Mouse (Mus musculus) forebrain, postnatal 0 days (tissue): ENCODE results near the gene Med21. TPM values are rescaled to one million over a fixed set of nuclear protein-coding genes. Genes with fewer than 3 reads are reported as not detected.

Experiments used
- ATAC-seq: fragments of 200-750 bp; cut with Nextera tagmentation; 2 replicates; pipeline ENCODE4 v1.8.0; 2017; ENCODE audit warnings: mild to moderate bottlenecking, moderate library complexity
- DNase-seq: peaks from one replicate; pipeline ENCODE4 v3.0.0-alpha.2; 2015
- H3K27ac ChIP-seq: fragments of 300-500 bp; sonication (generic); 2 replicates; pipeline ENCODE4 v1.5.1; 2014; ENCODE audit warnings: low read depth, mild to moderate bottlenecking, antibody characterized with exemption, low read length, moderate library complexity, mixed read lengths
- H3K27me3 ChIP-seq: fragments of 300-500 bp; sonication (generic); 2 replicates; pipeline ENCODE4 v1.6.1; 2014; ENCODE audit warnings: mild to moderate bottlenecking, low read length, mixed read lengths; ENCODE audit not compliant: insufficient read depth
- H3K36me3 ChIP-seq: fragments of 300-500 bp; sonication (generic); 2 replicates; pipeline ENCODE4 v1.6.1; 2014; ENCODE audit warnings: mild to moderate bottlenecking, moderate library complexity; ENCODE audit not compliant: insufficient read depth
- H3K4me1 ChIP-seq: fragments of 300-500 bp; sonication (generic); 2 replicates; pipeline ENCODE4 v1.6.1; 2014; ENCODE audit warnings: antibody characterized with exemption; ENCODE audit not compliant: insufficient read depth
- H3K4me2 ChIP-seq: fragments of 300-500 bp; sonication (generic); 2 replicates; pipeline ENCODE4 v1.6.1; 2014; ENCODE audit warnings: low read depth, mild to moderate bottlenecking, moderate library complexity
- H3K4me3 ChIP-seq: fragments of 300-500 bp; sonication (generic); 2 replicates; pipeline ENCODE4 v1.5.1; 2014; ENCODE audit warnings: low read depth, low read length, mixed read lengths
- H3K9ac ChIP-seq: fragments of 300-500 bp; sonication (generic); 2 replicates; pipeline ENCODE4 v1.6.1; 2014; ENCODE audit warnings: mild to moderate bottlenecking
- H3K9me3 ChIP-seq: fragments of 300-500 bp; sonication (generic); 2 replicates; pipeline ENCODE4 v1.6.1; 2016; ENCODE audit warnings: low read length
- CTCF ChIP-seq: sonication (generic); IDR thresholded peaks from 2 replicates; pipeline ENCODE4 v1.5.1; 2016; ENCODE audit warnings: antibody characterized with exemption, control low read depth, low read depth
- WGBS: fragments of 180-500 bp; shearing (Covaris S2); extraction: QIAGEN DNeasy Blood & Tissue Kit; methylation state at CpG from one replicate; pipeline ENCODE4 v1.1.7; 2014; 5-methylcytosine and 5-hydroxymethylcytosine counted together
- polyA plus RNA-seq: library from polyadenylated mRNA; unstranded; fragments of >200 nt; fragmentation: Nextera tagmentation; extraction: Ambion mirVana; gene quantifications from 2 replicates; pipeline ENCODE4 v1.2.1, GENCODE M21; 2015
- total RNA-seq: library from RNA; depleted of rRNA; stranded (reverse); fragments of >200 nt; gene quantifications from 2 replicates; pipeline ENCODE4 v1.2.3, GENCODE M21; 2014

Med21 gene
- total and polyA plus RNA-seq, 2 experiments from 2014 or later = 65.2 to 112 TPM

GRCm38 (mm10) chr6:146670956-146671855, 28.9 kb downstream of the Med21 start:
- Histone ChIP-seq H3K4me2 (no peak overlapping the region), H3K27me3 (no peaks in the 10 kb centered on the region), H3K9ac (no peak overlapping the region), H3K4me1 (no peaks in the 10 kb centered on the region), H3K36me3 (no peaks in the 10 kb centered on the region), H3K9me3 (no peaks in the 10 kb centered on the region), H3K4me3 (no peak overlapping the region), H3K27ac (no peak overlapping the region)
- no peak for DNase-seq
- WGBS = 87% methylated on average over 15 of the region's 15 CpGs
- no peak for TF ChIP-seq CTCF
- ATAC-seq = no peak

DNA sequence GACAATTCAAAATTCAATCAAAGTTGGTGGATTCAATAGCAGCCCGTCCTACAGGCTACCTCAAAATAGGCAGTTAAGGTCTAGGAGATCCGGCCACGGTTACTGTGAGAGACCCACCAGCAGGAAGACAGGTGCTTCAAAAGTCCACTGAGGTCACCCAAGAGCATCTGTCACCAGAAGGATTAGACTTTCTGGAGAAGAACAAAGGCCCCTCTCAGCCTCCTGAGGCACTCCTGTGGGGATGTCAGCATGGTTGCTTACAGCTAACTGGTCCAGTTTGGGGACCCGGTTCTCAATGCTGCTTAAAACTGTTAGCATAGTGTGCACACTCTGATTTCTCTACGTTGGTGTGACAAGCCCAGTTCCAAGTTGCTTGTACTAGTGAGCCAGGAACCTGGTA, 29.8 kb downstream of the Med21 start:
- H3K36me3 ChIP-seq = no peaks in the 10 kb centered on the region
- no peak for DNase-seq
- H3K4me2 ChIP-seq = no peak overlapping the region
- no peak for ATAC-seq
- H3K9me3 ChIP-seq = no peaks in the 10 kb centered on the region
- TF ChIP-seq CTCF = no peak
- H3K4me1 ChIP-seq = no peaks in the 10 kb centered on the region
- H3K27me3 ChIP-seq = no peaks in the 10 kb centered on the region
- no peak overlapping the region for H3K4me3 ChIP-seq
- 47% methylated on average over 5 of the region's 5 CpGs for WGBS
- no peak overlapping the region for H3K27ac ChIP-seq
- no peak overlapping the region for H3K9ac ChIP-seq

GRCm38 (mm10) chr6:146673696-146674095, 31.3 kb downstream of the Med21 start:
- no peaks in the 10 kb centered on the region for H3K36me3 ChIP-seq
- no peaks in the 10 kb centered on the region for H3K27me3 ChIP-seq
- 81% methylated on average over 4 of the region's 4 CpGs for WGBS
- no peak overlapping the region for H3K9ac ChIP-seq
- TF ChIP-seq CTCF = no peak
- H3K4me2 ChIP-seq = no peak overlapping the region
- no peaks in the 10 kb centered on the region for H3K9me3 ChIP-seq
- no peak overlapping the region for H3K4me3 ChIP-seq
- DNase-seq = no peak
- H3K27ac ChIP-seq = no peak overlapping the region
- ATAC-seq = no peak
- H3K4me1 ChIP-seq = no peaks in the 10 kb centered on the region

GRCm38 (mm10) chr6:146674420-146674819, 32.1 kb downstream of the Med21 start:
- H3K36me3 ChIP-seq = no peaks in the 10 kb centered on the region
- DNase-seq = no peak
- no peak overlapping the region for H3K27ac ChIP-seq
- ATAC-seq = no peak
- H3K9ac ChIP-seq = no peak overlapping the region
- 85% methylated on average over 8 of the region's 8 CpGs for WGBS
- H3K27me3 ChIP-seq = no peaks in the 10 kb centered on the region
- no peak overlapping the region for H3K4me3 ChIP-seq
- no peak for TF ChIP-seq CTCF
- no peaks in the 10 kb centered on the region for H3K9me3 ChIP-seq
- H3K4me1 ChIP-seq = no peaks in the 10 kb centered on the region
- no peak overlapping the region for H3K4me2 ChIP-seq

- TF ChIP-seq CTCF = no peak
- Histone ChIP-seq H3K27ac (no peak overlapping the region), H3K9me3 (no peaks in the 10 kb centered on the region), H3K4me3 (no peak overlapping the region), H3K9ac (no peak overlapping the region), H3K4me1 (no peaks in the 10 kb centered on the region), H3K27me3 (no peaks in the 10 kb centered on the region), H3K4me2 (no peak overlapping the region), H3K36me3 (no peaks in the 10 kb centered on the region)
- DNase-seq (no peak), ATAC-seq (no peak)
- WGBS = 75% methylated on average over 4 of the region's 4 CpGs
Observed at GRCm38 (mm10) chr6:146674881-146675536, 32.7 kb downstream of the Med21 start.

DNA sequence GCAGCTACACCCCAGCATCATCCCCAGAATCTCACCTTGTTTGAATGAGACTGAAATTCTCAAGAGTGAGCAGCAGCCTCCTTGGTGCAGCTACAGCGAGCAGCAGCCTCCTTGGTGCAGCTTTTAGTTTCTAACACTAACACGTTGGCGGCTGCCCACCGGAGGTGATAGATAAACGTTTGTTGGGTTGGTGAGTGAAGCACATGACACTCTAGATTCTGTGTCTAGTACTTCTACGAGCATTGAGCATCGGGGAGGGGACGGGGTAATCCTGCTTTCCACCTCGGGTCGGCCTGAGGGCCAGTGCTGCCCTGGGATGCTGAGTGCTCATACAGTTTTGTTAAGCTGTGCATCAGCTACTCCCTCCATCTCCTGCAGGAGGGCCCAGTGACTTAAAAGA, 34.6 kb downstream of the Med21 start:
- no peak overlapping the region for H3K9ac ChIP-seq
- ATAC-seq (no peak), DNase-seq (no peak)
- H3K4me1 ChIP-seq = no peaks in the 10 kb centered on the region
- 85% methylated on average over 10 of the region's 10 CpGs for WGBS
- H3K36me3 ChIP-seq = no peaks in the 10 kb centered on the region
- no peaks in the 10 kb centered on the region for H3K27me3 ChIP-seq
- H3K27ac ChIP-seq = no peak overlapping the region
- no peak overlapping the region for H3K4me2 ChIP-seq
- no peaks in the 10 kb centered on the region for H3K9me3 ChIP-seq
- no peak overlapping the region for H3K4me3 ChIP-seq
- TF ChIP-seq CTCF = no peak
